Mouse (Mus musculus) brain, adult 2 months (tissue): ENCODE measurements around the gene Tcl1b3.

Source experiments
- DNase-seq: peaks from one replicate; pipeline ENCODE4 v3.0.0; 2011; ENCODE audit warnings: low read depth, low spot score

Gene Tcl1b3

DNA sequence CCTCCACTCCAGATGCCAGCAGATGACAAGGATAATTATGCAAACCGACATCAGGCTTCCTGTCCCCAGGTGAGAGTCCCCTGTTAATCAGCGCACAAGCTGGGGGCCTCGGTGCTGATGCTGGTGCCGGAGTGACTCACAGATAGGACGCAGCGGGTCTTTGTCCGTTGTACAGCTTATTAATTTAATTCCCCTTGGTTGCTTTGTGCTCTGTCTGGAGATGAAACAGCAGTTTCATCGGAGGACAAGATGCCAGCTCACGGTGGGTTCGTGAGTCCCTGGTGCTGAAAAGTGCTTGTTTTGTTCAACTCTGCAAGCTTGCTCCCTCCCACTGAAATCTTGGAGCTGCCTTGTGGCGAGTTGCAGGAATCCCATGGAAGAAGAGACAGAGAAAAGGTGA is 43.5 kb downstream of the Tcl1b3 start:
- DNase-seq: no peak

DNA sequence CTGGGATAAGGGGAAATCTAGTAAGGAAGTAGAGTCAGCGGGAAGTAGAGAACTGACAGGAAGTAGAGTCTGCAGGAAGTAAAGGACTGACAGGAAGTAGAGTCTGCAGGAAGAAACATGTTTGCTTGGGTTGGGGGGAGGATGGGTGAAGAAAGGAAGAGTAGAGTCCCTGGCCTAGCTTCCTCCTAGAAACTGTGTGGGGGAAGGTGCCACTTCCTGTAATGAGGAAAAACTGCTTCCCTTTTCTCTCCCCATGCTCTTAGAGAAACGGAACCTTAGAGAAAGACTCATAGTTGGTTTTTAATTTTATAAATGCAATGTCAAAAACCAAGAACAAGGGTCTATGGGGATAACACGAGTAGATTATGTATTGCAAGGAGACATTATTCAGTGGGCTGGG is 44.2 kb downstream of the Tcl1b3 start:
- DNase-seq: no peak

DNA sequence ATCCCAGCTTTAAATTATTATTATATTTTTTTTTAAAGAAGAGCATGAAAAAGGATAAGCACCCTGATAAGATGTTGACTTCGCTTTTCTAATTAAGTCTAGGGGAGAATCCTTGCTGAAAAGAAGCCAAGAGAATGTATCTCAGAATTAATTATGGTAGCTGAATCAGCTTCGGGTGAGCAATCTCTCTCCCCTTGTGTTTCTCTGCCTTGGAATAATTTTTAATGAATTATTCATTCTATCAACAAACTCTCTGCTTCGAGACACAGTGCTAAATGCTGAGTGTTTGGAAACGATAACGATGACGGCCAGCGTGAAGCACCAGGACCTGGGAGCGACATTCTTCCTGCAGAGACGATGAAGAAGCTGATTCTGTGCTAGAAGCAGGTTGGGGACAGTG is 48.2 kb downstream of the Tcl1b3 start:
- peak; percentile 29 for DNase-seq
